Mouse (Mus musculus) embryonic stem cell, embryonic (primary cell): Measurements from ENCODE around the gene Map2k6.

Experiments used
- CTCF ChIA-PET, 4 experiments: fragments of 300-600 bp in 2 of 4; fragments of 350-600 bp in 2 of 4; sonication (Branson Sonifier 250); formaldehyde crosslinking; loops; one replicate each; lab custom pipeline; 2022; ENCODE audit warnings: inconsistent platforms in 2 of 4; lab: Charles Lee
- POLR2A ChIA-PET, 4 experiments: fragments of 300-600 bp in 2 of 4; fragments of 350-600 bp in 2 of 4; sonication (Branson Sonifier 250); formaldehyde crosslinking; loops; one replicate each; lab custom pipeline; 2022; ENCODE audit warnings: antibody characterized with exemption in 4 of 4, inconsistent platforms in 1 of 4; lab: Charles Lee

Map2k6 gene

DNA sequence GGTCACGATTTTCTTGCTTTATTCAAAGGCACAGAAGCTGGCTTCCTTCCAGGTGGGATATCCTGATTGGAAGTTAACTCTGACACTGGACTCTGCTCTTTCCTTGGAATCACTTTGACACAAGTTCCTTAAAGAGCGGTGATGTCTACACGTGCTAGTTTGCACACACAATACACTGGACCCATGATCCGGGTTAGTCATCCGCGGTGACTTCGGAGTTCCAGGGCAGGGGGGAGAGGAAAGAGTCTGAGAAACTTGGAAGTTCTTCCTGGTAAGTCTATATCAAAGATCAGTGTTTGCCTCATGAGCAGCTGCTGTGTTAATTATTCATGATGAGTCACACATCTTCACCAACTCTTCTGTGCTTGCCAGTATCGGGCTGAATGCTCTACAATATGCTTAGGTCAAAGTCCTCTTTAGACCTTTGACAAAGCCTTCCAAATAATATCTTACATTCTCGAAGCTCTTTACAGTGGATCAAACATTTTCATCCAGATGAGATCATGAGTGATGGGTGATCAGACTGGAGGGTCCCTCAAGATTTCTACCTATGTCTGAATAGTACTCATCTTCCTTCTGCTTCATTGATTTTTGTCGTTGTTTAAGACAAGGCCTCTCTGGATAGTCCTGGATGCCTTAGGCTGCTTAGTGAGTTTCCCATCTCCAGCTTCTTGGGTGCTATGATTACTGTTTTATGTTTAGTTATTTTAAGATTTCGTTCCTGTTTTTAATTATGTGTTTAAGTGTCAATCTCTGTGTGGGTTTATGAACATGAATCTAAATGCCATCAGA lies 145.7 kb downstream of the Map2k6 start:
- POLR2A ChIA-PET = interaction anchor here in 1 of 4 experiments (0.7 kb wide), 1 partner anchor 577 kb away, joined by 3 read pairs; no protein-coding TSS in a partner anchor
- CTCF ChIA-PET = interaction anchor here in 1 of 4 experiments (0.5 kb wide), 1 partner anchor 49 kb away, joined by 3 read pairs; no protein-coding TSS in a partner anchor

DNA sequence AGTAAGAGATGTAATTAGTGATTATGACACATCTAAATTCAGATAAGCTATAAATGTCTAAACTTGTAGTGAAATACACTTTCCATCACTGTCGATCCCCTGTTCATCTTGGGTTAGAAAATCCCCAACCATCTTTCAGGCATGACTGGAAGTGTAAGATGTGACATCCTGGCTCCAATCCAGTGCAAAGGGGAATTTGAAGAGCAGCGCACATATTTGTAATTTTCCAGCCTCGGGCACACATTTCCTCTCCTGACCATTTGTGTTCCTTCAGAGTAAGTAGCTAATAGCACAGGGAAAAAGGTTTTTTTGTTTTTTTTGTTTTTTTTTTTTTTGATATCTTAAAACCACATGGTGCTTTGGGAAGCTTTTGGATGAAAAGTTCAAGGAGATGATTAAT lies 146.5 kb downstream of the Map2k6 start:
- POLR2A ChIA-PET = no interaction called here
- CTCF ChIA-PET = interaction anchor here in 1 of 4 experiments (0.5 kb wide), 1 partner anchor 50 kb away, joined by 3 read pairs; no protein-coding TSS in a partner anchor

DNA sequence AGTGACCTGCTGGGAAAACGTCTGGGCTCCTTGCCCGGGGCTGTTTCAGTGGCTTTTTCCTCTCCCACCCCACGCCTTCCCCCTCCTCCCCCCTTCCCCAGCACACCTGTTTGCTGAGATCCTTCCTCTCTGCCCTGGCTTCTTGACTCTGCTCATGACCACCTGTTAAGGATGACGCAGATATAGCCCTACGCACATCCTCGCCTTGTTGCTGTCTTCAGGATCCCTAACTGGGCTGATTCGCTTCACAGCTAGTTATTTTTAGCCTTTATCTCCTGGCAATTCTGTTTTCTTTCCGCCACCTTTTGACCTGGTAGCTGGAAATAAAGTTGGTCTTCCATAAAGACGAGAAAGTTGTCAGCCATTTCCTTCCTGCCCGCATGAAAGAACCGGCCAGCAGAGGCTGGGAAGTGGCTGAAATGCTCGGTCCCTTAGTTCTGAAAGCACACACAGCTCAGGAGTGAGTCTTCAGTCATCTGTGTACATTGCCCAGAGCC lies 152.6 kb downstream of the Map2k6 start:
- CTCF ChIA-PET = no interaction called here

DNA sequence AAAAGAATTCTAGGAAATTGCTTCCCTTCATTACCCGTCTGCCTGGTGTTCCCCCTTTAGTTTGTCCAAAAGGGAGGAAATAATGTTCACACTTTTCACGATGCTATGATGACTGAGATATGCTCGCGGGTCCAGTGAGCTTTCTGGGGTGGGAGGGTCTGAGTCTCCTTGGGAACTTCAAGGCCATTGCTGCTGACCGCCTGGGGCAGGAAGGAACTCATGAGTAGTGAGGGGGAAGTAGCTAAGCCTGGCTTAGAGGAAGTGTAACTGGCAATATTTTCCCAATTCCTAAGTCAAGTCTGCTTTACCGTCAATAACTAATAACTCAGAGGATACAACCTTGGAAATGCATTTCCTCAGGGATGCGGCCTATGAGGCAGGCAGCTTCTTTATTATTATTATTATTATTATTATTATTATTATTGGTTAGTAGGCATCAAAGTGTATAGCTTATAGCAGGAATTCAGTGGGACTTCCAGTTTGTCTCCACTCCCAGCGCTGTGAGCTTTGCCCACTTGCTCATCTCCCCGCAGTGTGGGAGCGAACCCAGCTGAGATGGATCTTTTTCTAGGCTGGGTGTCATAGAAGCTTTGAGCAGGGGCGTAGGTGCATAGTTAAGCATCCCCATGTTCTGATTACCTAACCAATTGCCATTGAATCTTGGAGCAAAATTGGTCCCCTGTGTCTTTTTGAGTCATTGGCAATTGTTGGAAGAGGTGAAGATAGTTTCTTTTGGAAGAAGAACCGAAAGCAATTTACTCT lies 163.6 kb downstream of the Map2k6 start:
- POLR2A ChIA-PET = interaction anchor here in 1 of 4 experiments (0.7 kb wide), 1 partner anchor 812 kb away, joined by 3 read pairs; no protein-coding TSS in a partner anchor

More for the DNA sequence above, 152.6 kb downstream of the Map2k6 start:
- POLR2A ChIA-PET = no interaction called here

DNA sequence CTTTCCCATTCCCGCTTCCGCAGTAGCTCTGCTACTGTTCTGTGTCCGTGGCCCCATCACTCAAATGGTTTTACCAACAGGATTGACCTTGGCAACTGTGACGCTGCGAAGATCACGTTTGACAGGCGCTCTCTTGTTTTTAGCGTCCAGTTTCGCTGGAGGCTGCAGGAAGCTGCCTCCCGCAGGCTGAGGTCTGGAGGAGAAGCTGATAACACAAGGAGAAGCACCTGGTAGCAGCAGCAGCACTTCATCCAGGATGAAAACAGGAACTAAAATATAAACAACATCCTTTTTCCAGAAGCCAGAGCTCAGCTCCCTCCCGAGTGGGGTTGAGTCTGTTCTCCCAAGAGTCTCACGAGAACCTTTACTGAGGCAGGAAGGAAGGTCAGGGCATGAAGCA lies 164.3 kb downstream of the Map2k6 start:
- POLR2A ChIA-PET = no interaction called here
- CTCF ChIA-PET = interaction anchor here in 2 of 4 experiments (0.6 to 0.8 kb wide), 2 partner anchors 45 to 65 kb away, joined by 3 read pairs; no protein-coding TSS in a partner anchor

More for the DNA sequence above, 163.6 kb downstream of the Map2k6 start:
- CTCF ChIA-PET = interaction anchor here in 1 of 4 experiments (0.6 kb wide), 1 partner anchor 124 kb away, joined by 3 read pairs; no protein-coding TSS in a partner anchor

DNA sequence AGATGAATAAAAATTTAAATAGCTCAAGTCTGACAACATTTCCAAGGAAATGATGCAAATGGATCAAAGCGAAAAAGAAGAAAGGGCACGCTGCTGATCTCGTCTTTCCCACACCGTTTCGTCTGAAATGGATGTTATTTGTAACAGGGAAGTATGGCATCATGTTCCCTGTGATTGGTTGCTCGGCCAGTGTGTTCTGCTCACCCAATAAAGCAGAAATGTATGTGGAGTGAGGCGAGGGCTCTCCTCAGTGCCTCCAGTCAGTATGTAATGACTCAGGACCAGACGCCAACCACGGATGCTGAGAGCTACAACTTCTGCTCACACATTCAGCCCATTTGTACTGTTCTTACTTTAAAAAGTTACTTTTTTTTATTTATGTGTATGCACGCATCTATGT lies 164.9 kb downstream of the Map2k6 start:
- POLR2A ChIA-PET = no interaction called here
- CTCF ChIA-PET = interaction anchor here in 2 of 4 experiments (0.6 to 0.8 kb wide), 2 partner anchors 46 to 66 kb away, joined by 3 read pairs; no protein-coding TSS in a partner anchor

DNA sequence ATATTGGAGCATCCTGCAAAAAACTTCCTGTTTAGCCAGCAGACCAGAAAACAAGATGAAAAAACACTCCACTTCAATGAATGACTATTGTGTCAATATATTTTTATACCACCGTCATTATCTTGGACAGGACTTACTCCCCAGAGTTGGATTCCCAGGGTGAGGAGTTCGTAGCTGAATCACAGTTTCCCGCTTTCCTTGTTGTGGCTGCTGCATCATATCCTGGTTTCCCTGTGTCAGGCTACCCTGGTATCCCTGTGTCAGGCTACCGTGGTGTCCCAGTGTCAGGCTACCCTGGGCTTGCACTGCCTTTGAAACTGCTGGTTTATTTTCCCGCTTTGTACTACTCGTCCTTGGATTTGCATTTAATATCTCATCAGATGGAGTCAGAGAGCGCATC lies 167.4 kb downstream of the Map2k6 start:
- POLR2A ChIA-PET = no interaction called here
- CTCF ChIA-PET = no interaction called here

DNA sequence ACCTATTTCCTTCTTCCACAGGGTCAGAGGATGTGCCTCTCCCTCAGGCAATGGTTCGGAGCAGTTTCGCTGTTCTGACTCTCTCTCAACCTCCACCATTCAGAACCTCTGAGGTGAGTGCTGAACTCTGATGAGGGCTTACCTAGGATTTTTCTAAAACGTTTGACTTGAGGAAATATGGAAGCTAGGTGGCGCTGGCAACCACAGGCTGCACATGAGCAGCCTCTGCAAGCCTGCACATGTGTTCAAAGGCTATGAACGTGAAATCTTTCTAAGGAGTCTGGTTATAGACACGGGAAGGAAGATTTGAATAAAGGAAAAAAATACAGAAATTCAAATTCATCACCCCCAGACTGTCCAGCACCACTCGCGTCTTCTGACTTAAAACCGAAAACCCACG lies 173.6 kb downstream of the Map2k6 start:
- CTCF ChIA-PET = interaction anchor here in 2 of 4 experiments (0.5 to 0.7 kb wide), 2 partner anchors 110 to 217 kb away, joined by 3 to 7 read pairs; no protein-coding TSS in a partner anchor

More for the DNA sequence above, 173.6 kb downstream of the Map2k6 start:
- POLR2A ChIA-PET = no interaction called here
